ENCODE assay signal across 8 mouse cellular contexts in the genomic region with DNA sequence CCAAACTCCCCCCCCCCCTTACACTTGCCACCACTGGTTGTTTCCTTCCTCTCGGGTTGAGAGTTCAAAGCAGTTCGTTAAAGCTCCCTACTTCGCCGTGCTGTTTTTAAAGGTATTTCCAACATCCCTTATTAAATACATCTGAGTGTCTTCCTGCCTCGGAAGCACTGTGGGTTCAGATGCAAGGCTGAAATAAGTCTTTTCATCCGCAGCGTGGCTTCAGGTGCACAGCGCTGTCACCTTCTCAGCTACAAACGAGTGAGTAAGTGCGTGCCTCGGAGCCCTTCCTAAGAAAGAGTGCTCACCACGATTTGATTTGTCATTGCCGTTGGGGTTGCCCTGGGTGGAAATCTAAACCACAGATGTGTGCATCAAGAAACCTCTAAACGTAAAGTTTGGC. TPM values are rescaled to one million over a fixed set of nuclear protein-coding genes. Genes with fewer than 3 reads are reported as not detected.
DNase-seq lines count a peak whose midpoint lies in the region; ATAC-seq and TF ChIP-seq lines count a peak whose summit lies in the region.

A gene (minus strand): TSS at position 266 of the 400 bp plus-strand sequence.

- peak within 1 kb of the TSS; percentile 89 for H3K4me3 ChIP-seq in neural tube, embryonic 11.5 days (ENCODE audit: low read depth, low read length)
- peak within 1 kb of the TSS; percentile 91 for H3K4me3 ChIP-seq in gastrocnemius, adult 2 months
- peak within 1 kb of the TSS; percentile 89 for H3K4me3 ChIP-seq in hindbrain, postnatal 0 days (ENCODE audit: low read length)
- H3K4me3 ChIP-seq in lung, embryonic 15.5 days = peak within 1 kb of the TSS; percentile 77

- H3K27ac ChIP-seq in neural tube, embryonic 11.5 days (ENCODE audit: low read depth, low read length) = peak within 1 kb of the TSS; percentile 92
- H3K27ac ChIP-seq in gastrocnemius, adult 2 months = peak within 1 kb of the TSS; percentile 98
- peak within 1 kb of the TSS; percentile 91 for H3K27ac ChIP-seq in hindbrain, postnatal 0 days
- peak within 1 kb of the TSS; percentile 99 for H3K27ac ChIP-seq in lung, embryonic 15.5 days

- DNase-seq in neural tube, embryonic 11.5 days (ENCODE audit: low spot score) = no peak
- DNase-seq in neural tube, embryonic 10.5 days (ENCODE audit: extremely low spot score, low spot score) = no peak
- no peak for DNase-seq in adrenal gland, postnatal 4 days (ENCODE audit: low spot score in 2 of 2)
- DNase-seq in gastrocnemius, adult 2 months = no peak
- DNase-seq in hindbrain, postnatal 0 days (ENCODE audit: low spot score) = no peak
- DNase-seq in spleen, postnatal 10 days (ENCODE audit: low spot score in 2 of 2) = peak; percentile 58 to 71
- no peak for DNase-seq in retina, embryonic 14.5 days (ENCODE audit: low spot score)

- no peaks in the 10 kb centered on the region for H3K27me3 ChIP-seq in neural tube, embryonic 11.5 days (ENCODE audit: control insufficient read depth, insufficient read depth, low read length)
- H3K27me3 ChIP-seq in hindbrain, postnatal 0 days (ENCODE audit: insufficient read depth, low read length) = no peaks in the 10 kb centered on the region
- H3K27me3 ChIP-seq in lung, embryonic 15.5 days = no peaks in the 10 kb centered on the region

- H3K4me2 ChIP-seq in neural tube, embryonic 11.5 days (ENCODE audit: low read depth) = peak within 1 kb of the TSS; percentile 62
- peak within 1 kb of the TSS; percentile 84 for H3K4me2 ChIP-seq in hindbrain, postnatal 0 days (ENCODE audit: low read depth, low read length)
- H3K4me2 ChIP-seq in lung, embryonic 15.5 days = peak within 1 kb of the TSS; percentile 81

- no peak for ATAC-seq in neural tube, embryonic 11.5 days (ENCODE audit: insufficient read depth, low FRiP score, low TSS enrichment)
- ATAC-seq in hindbrain, postnatal 0 days = no peak
- ATAC-seq in lung, embryonic 15.5 days (ENCODE audit: borderline replicate concordance, extremely low read depth, low FRiP score, low TSS enrichment) = no peak

- H3K9ac ChIP-seq in neural tube, embryonic 11.5 days (ENCODE audit: low read length) = peak within 1 kb of the TSS; percentile 94
- peak within 1 kb of the TSS; percentile 71 for H3K9ac ChIP-seq in hindbrain, postnatal 0 days (replicated peaks; ENCODE audit: low read length)
- peak within 1 kb of the TSS; percentile 85 for H3K9ac ChIP-seq in lung, embryonic 15.5 days

- peaks cover 17% of the 10 kb centered on the region for H3K4me1 ChIP-seq in neural tube, embryonic 11.5 days (ENCODE audit: control insufficient read depth, insufficient read depth, low read length)
- H3K4me1 ChIP-seq in hindbrain, postnatal 0 days (ENCODE audit: insufficient read depth, low read length) = peaks cover 9% of the 10 kb centered on the region; the same call in 1 of the 2 replicates
- H3K4me1 ChIP-seq in lung, embryonic 15.5 days = peaks cover 28% of the 10 kb centered on the region

- no peak for TF ChIP-seq CTCF in gastrocnemius, adult 2 months (IDR thresholded peaks at IDR 0.05)
- no peak for TF ChIP-seq CTCF in hindbrain, postnatal 0 days (IDR thresholded peaks at IDR 0.05; ENCODE audit: low read depth)

- 0% methylated on average over 14 of the region's 14 CpGs for WGBS in neural tube, embryonic 11.5 days
- under 1% methylated on average over 14 of the region's 14 CpGs for WGBS in hindbrain, postnatal 0 days
- WGBS in lung, embryonic 15.5 days = 0% methylated on average over 14 of the region's 14 CpGs

- H3K9me3 ChIP-seq in neural tube, embryonic 11.5 days (ENCODE audit: control insufficient read depth, low read length) = no peaks in the 10 kb centered on the region
- no peaks in the 10 kb centered on the region for H3K9me3 ChIP-seq in hindbrain, postnatal 0 days (ENCODE audit: low read length)
- no peaks in the 10 kb centered on the region for H3K9me3 ChIP-seq in lung, embryonic 15.5 days

- intact Hi-C loops in gastrocnemius, adult 2 months (cut with DNase I) = loop anchor here (5.0 kb wide), 1 partner anchor 40 kb away; no protein-coding TSS in a partner anchor

- no peaks in the 10 kb centered on the region for H3K36me3 ChIP-seq in neural tube, embryonic 11.5 days (ENCODE audit: control insufficient read depth, insufficient read depth, low read length)
- H3K36me3 ChIP-seq in hindbrain, postnatal 0 days (ENCODE audit: insufficient read depth, low read length) = no peaks in the 10 kb centered on the region
- H3K36me3 ChIP-seq in lung, embryonic 15.5 days = no peaks in the 10 kb centered on the region

RNA-seq across cellular contexts. Expression of the gene that starts here (rescaled TPM):
- 155 and 159 TPM in 2 replicates for polyA plus RNA-seq in neural tube, embryonic 11.5 days (2014; fragmentation: Nextera tagmentation; extraction: Ambion mirVana)
- 10 to 100 TPM; 48.8 to 57.6 TPM for total RNA-seq in adrenal gland, postnatal 4 days (2021)
- 10 to 100 TPM; 22.4 to 25.9 TPM for total RNA-seq in gastrocnemius, adult 2 months (2021)
- total RNA-seq in hindbrain, postnatal 0 days (2014; rRNA removed) = 39.8 and 51.3 TPM in 2 replicates
- 29.1 and 30.7 TPM in 2 replicates for polyA plus RNA-seq in hindbrain, postnatal 0 days (2015; fragmentation: Nextera tagmentation; extraction: Ambion mirVana)
- 131 and 137 TPM in 2 replicates for polyA plus RNA-seq in lung, embryonic 15.5 days (2015; fragmentation: Nextera tagmentation; extraction: Ambion mirVana)

Comparison
In these comparisons a context has a peak if more than half of its experiments do, and no peak if none do; other contexts are left out.
1. DNase-seq: peak in spleen, postnatal 10 days (2 of 2); none in neural tube, embryonic 11.5 days (single experiment), neural tube, embryonic 10.5 days (single experiment), adrenal gland, postnatal 4 days (0 of 2), gastrocnemius, adult 2 months (single experiment), hindbrain, postnatal 0 days (single experiment) and retina, embryonic 14.5 days (single experiment).
2. Peak in every context shown above with its lines, with median percentiles within 50 percentile points of each other: H3K27ac ChIP-seq, H3K4me2 ChIP-seq, H3K4me3 ChIP-seq and H3K9ac ChIP-seq.